Mouse (Mus musculus) MEL (cell line): ENCODE results near the gene Dlg1.

Experiments
- CHD1 ChIP-seq: IDR thresholded peaks from 2 replicates; pipeline ENCODE4 v1.6.1; 2012; ENCODE audit warnings: low read depth, mild to moderate bottlenecking, inconsistent platforms, low read length, improper control_type of control experiment
- CHD2 ChIP-seq: IDR thresholded peaks from 2 replicates; pipeline ENCODE4 v1.6.1; 2011; ENCODE audit warnings: low read length, improper control_type of control experiment
- CTCF ChIP-seq, 3 experiments: IDR thresholded peaks in 2 of 3; conservative IDR thresholded peaks in 1 of 3; 2 replicates each; pipeline ENCODE4 v1.5.1; 2011 to 2012; ENCODE audit warnings: low read length in 3 of 3, low read depth in 2 of 3, mild to moderate bottlenecking in 2 of 3, improper control_type of control experiment in 1 of 3, inconsistent platforms in 1 of 3, mixed read lengths in 1 of 3, moderate library complexity in 1 of 3; ENCODE audit not compliant: control insufficient read depth in 1 of 3, insufficient read depth in 1 of 3, poor library complexity in 1 of 3, severe bottlenecking in 1 of 3
- ELF1 ChIP-seq: IDR thresholded peaks from 2 replicates; pipeline ENCODE4 v1.6.1; 2014; ENCODE audit warnings: low read depth, mild to moderate bottlenecking, inconsistent platforms, low read length, improper control_type of control experiment, moderate library complexity
- ETS1 ChIP-seq: IDR thresholded peaks from 2 replicates; pipeline ENCODE4 v1.6.1; 2012; ENCODE audit warnings: low read depth, mild to moderate bottlenecking, inconsistent platforms, low read length, improper control_type of control experiment, moderate library complexity
- MAZ ChIP-seq: IDR thresholded peaks from 2 replicates; pipeline ENCODE4 v1.6.1; 2012; ENCODE audit warnings: low read depth, mild to moderate bottlenecking, inconsistent platforms, low read length, improper control_type of control experiment
- MEF2A ChIP-seq: IDR thresholded peaks from 2 replicates; pipeline ENCODE4 v1.6.1; 2014; ENCODE audit warnings: low read depth, mild to moderate bottlenecking, inconsistent platforms, low read length, improper control_type of control experiment; ENCODE audit not compliant: poor library complexity, insufficient replicate concordance, severe bottlenecking; ENCODE audit errors: extremely low read depth
- POLR2A ChIP-seq, 2 experiments: IDR thresholded peaks; 2 replicates each; pipeline ENCODE4 v1.6.1; 2011 to 2012; ENCODE audit warnings: low read length in 2 of 2, mild to moderate bottlenecking in 2 of 2, control low read depth in 1 of 2, improper control_type of control experiment in 1 of 2, low read depth in 1 of 2, moderate library complexity in 1 of 2; ENCODE audit not compliant: control insufficient read depth in 1 of 2, insufficient read depth in 1 of 2, poor library complexity in 1 of 2
- RCOR1 ChIP-seq: IDR thresholded peaks from 2 replicates; pipeline ENCODE4 v1.6.1; 2012; ENCODE audit warnings: low read depth, mild to moderate bottlenecking, inconsistent platforms, low read length, improper control_type of control experiment
- SIN3A ChIP-seq: IDR thresholded peaks from 2 replicates; pipeline ENCODE4 v1.6.1; 2012; ENCODE audit warnings: low read length, improper control_type of control experiment, inconsistent platforms
- TCF12 ChIP-seq: IDR thresholded peaks from 2 replicates; pipeline ENCODE4 v1.6.1; 2014; ENCODE audit warnings: low read depth, mild to moderate bottlenecking, inconsistent platforms, low read length, improper control_type of control experiment, moderate library complexity
- USF2 ChIP-seq, 2 experiments: IDR thresholded peaks; 2 replicates each; pipeline ENCODE4 v1.6.1; 2011 to 2012; ENCODE audit warnings: improper control_type of control experiment in 2 of 2, low read length in 2 of 2, borderline replicate concordance in 1 of 2, inconsistent platforms in 1 of 2, low read depth in 1 of 2, mild to moderate bottlenecking in 1 of 2; ENCODE audit not compliant: insufficient read depth in 1 of 2
- ZC3H11A ChIP-seq: IDR thresholded peaks from 2 replicates; pipeline ENCODE4 v1.6.1; 2012; ENCODE audit warnings: low read depth, mild to moderate bottlenecking, inconsistent platforms, low read length, improper control_type of control experiment

DNA sequence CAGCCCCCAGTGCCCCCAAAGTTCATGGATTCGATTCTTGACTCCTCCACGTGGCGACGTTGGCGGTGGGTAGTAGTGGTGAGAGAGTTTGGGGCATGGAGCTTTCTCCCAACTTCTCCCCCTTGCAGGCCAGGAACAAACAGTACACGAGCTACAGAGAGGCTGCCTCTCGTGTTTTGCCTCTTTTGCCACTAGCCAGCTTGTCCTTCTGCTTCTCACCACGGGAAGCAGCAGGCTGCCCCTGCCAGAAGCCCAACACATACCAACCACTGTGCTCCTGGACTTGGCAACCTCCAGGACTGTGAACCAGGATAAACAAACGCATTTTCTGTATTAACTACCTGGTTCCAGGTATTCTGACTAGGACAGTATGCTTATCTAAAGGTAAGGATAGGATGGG, 44.6 kb upstream of the Dlg1 start:
- TF ChIP-seq MAZ (no peak), POLR2A (IDR thresholded peaks at IDR 0.05; ENCODE audit: control insufficient read depth in 1 of 2, insufficient read depth in 1 of 2, low read depth in 1 of 2, low read length in 2 of 2, poor library complexity in 1 of 2) (no peak), MEF2A (no peak), CHD1 (no peak), TCF12 (no peak), CTCF (IDR thresholded peaks at IDR 0.05 in 2 of 3, conservative IDR thresholded peaks at IDR 0.05 in 1 of 3; ENCODE audit: control insufficient read depth in 1 of 3, insufficient read depth in 1 of 3, low read depth in 2 of 3, low read length in 3 of 3, poor library complexity in 1 of 3, severe bottlenecking in 1 of 3) (no peak), ZC3H11A (no peak), ETS1 (no peak), CHD2 (no peak), SIN3A (no peak), ELF1 (no peak), USF2 (IDR thresholded peaks at IDR 0.05; ENCODE audit: borderline replicate concordance in 1 of 2, insufficient read depth in 1 of 2, low read depth in 1 of 2, low read length in 2 of 2) (no peak), RCOR1 (no peak)
